Mouse (Mus musculus) lung, embryonic 16.5 days (tissue): ENCODE data around the gene Il17c. TPM values are rescaled to one million over a fixed set of nuclear protein-coding genes. Genes with fewer than 3 reads are reported as not detected.

Source experiments
- ATAC-seq: fragments of 200-750 bp; cut with Nextera tagmentation; 2 replicates; pipeline ENCODE4 v1.8.0; 2017; ENCODE audit warnings: low read depth, mild to moderate bottlenecking, moderate library complexity
- H3K27ac ChIP-seq: fragments of 300-500 bp; sonication (generic); 2 replicates; pipeline ENCODE4 v1.5.1; 2014; ENCODE audit warnings: mild to moderate bottlenecking, control low read depth, low read length
- H3K27me3 ChIP-seq: fragments of 300-500 bp; sonication (generic); 2 replicates; pipeline ENCODE4 v1.6.1; 2014; ENCODE audit warnings: low read depth, low read length, mixed read lengths; ENCODE audit not compliant: control insufficient read depth, insufficient read depth
- H3K36me3 ChIP-seq: fragments of 300-500 bp; sonication (generic); 2 replicates; pipeline ENCODE4 v1.6.1; 2014; ENCODE audit warnings: low read length; ENCODE audit not compliant: control insufficient read depth, insufficient read depth
- H3K4me1 ChIP-seq: fragments of 300-500 bp; sonication (generic); replicated peaks from 2 replicates; pipeline ENCODE4 v1.6.1; 2014; ENCODE audit warnings: low read length, mixed read lengths; ENCODE audit not compliant: control insufficient read depth, insufficient read depth
- H3K4me2 ChIP-seq: fragments of 300-500 bp; sonication (generic); 2 replicates; pipeline ENCODE4 v1.6.1; 2014; ENCODE audit warnings: low read depth, low read length, control low read depth
- H3K4me3 ChIP-seq: fragments of 300-500 bp; sonication (generic); 2 replicates; pipeline ENCODE4 v1.5.1; 2014; ENCODE audit warnings: mild to moderate bottlenecking, low read length, control low read depth
- H3K9ac ChIP-seq: fragments of 300-500 bp; sonication (generic); 2 replicates; pipeline ENCODE4 v1.6.1; 2014; ENCODE audit warnings: low read length, control low read depth
- H3K9me3 ChIP-seq: fragments of 300-500 bp; sonication (generic); 2 replicates; pipeline ENCODE4 v1.6.1; 2016; ENCODE audit warnings: low read length; ENCODE audit not compliant: control insufficient read depth
- WGBS: fragments of 180-500 bp; shearing (Covaris S2); extraction: QIAGEN DNeasy Blood & Tissue Kit; methylation state at CpG from one replicate; pipeline ENCODE4 v1.1.7; 2014; 5-methylcytosine and 5-hydroxymethylcytosine counted together
- polyA plus RNA-seq: library from polyadenylated mRNA; unstranded; fragments of >200 nt; fragmentation: Nextera tagmentation; extraction: Ambion mirVana; gene quantifications from 2 replicates; pipeline ENCODE4 v1.2.1, GENCODE M21; 2015

The Il17c gene
- polyA plus RNA-seq, 1 experiment from 2014 or later: not detected

DNA sequence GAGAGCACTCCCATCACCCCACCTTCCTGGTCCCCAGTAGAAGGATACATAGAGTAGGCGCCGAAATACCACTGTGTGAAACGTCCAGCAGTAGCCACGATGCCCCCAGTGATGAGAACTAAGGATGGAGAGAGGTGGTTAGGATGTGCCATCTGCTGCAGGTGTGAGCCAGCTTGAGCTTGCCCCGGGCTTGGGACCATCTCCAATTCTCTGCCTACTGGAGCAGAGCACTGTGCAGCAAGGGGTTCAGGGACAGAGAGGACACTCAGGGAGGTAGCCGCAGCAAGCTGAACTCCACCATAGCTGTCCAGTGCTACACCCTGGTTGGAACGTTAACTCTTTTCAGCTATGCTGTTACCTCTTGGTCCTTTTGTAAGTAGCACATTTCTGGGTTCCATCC, 5.8 kb downstream of the Il17c start:
- WGBS: 86% methylated on average over 7 of the region's 7 CpGs
- no peaks in the 10 kb centered on the region for H3K27me3 ChIP-seq
- no peak overlapping the region for H3K27ac ChIP-seq
- no peak overlapping the region for H3K4me2 ChIP-seq
- no peak overlapping the region for H3K4me3 ChIP-seq
- no peaks in the 10 kb centered on the region for H3K36me3 ChIP-seq
- ATAC-seq: no peak
- no peaks in the 10 kb centered on the region for H3K9me3 ChIP-seq
- peaks cover 13% of the 10 kb centered on the region for H3K4me1 ChIP-seq
- no peak overlapping the region for H3K9ac ChIP-seq

DNA sequence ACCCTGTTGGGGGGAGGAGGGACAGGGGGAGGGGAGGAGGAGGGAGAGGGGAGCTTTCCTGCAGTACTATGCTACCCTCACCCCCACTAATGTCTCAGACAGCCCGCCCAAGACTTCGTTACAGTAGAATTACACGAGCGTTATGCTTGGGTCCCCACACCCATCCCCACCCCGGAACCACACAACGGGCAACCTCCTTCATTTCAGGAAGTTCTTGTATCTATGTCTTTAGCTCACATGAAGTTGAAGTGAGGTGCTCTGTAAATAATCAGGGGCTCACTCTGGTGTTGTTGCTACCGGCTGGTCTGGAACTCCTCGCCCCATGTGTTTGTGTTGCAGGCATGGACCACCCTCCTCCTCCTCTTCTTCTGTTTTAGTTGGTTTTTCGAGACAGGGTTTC, 6.3 kb downstream of the Il17c start:
- Histone ChIP-seq H3K9me3 (no peaks in the 10 kb centered on the region), H3K9ac (no peak overlapping the region), H3K27ac (no peak overlapping the region), H3K27me3 (no peaks in the 10 kb centered on the region), H3K4me1 (peaks cover 17% of the 10 kb centered on the region), H3K4me3 (no peak overlapping the region), H3K36me3 (no peaks in the 10 kb centered on the region), H3K4me2 (no peak overlapping the region)
- no peak for ATAC-seq
- 87% methylated on average over 9 of the region's 9 CpGs for WGBS

DNA sequence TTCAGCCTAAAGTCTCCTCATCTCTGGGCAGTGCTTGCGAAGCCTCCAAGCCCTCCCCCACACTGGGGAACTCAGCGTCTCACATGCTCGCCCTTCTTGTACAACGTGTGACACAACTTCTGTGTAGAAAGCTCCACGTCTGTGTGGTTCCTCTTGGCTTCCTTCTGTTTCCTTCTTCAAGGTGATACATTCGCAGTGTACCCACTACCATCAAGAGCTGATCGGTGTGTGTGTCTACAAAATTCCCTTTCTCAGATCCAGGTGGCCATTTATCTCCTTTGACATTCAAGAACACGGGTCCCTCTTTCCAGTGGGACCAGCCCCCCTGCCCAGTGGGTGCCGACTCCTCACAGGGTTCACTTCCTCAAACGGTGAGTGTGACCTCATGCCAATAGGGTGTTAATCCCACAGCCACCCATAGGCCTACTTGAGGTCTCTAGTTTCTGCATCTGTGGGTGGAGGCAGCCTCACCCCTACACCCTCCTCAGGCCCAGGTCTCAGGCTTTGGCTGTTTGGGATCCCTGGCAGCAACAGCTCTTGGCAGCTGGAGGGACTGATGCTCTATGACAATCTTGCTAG, 8.3 kb downstream of the Il17c start:
- Histone ChIP-seq H3K9me3 (no peaks in the 10 kb centered on the region), H3K36me3 (no peaks in the 10 kb centered on the region), H3K4me1 (peaks cover 19% of the 10 kb centered on the region), H3K4me2 (no peak overlapping the region), H3K4me3 (no peak overlapping the region), H3K27ac (no peak overlapping the region), H3K9ac (no peak overlapping the region), H3K27me3 (no peaks in the 10 kb centered on the region)
- WGBS: 73% methylated on average over 10 of the region's 10 CpGs
- ATAC-seq: no peak

DNA sequence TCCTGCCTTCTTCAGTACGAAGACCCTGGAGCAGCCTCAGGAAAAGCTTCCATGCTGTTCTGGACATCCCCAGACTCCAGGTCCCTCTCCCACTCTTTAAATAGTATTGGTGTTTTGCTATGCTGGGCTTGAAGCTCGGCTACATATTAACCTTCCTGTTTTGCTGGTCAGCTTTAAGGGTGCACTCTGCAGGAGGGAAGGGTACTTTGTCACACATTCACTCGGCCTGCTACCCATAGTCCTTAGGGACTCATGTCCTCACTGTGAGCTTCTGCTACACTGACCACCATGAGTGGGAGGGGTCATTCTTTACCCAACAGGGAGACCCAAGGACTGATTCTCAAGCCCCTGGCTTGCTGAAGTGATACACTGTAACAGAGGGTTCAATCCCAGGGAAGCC, 8.8 kb downstream of the Il17c start:
- Histone ChIP-seq H3K27ac (no peak overlapping the region), H3K9ac (no peak overlapping the region), H3K4me2 (no peak overlapping the region), H3K4me3 (no peak overlapping the region), H3K27me3 (no peaks in the 10 kb centered on the region), H3K36me3 (peaks cover 4% of the 10 kb centered on the region), H3K4me1 (peaks cover 19% of the 10 kb centered on the region), H3K9me3 (0 out of 2 replicates have a peak, but pooled peaks cover 5% of the 10 kb centered on the region)
- 70% methylated on average over 3 of the region's 3 CpGs for WGBS
- no peak for ATAC-seq

DNA sequence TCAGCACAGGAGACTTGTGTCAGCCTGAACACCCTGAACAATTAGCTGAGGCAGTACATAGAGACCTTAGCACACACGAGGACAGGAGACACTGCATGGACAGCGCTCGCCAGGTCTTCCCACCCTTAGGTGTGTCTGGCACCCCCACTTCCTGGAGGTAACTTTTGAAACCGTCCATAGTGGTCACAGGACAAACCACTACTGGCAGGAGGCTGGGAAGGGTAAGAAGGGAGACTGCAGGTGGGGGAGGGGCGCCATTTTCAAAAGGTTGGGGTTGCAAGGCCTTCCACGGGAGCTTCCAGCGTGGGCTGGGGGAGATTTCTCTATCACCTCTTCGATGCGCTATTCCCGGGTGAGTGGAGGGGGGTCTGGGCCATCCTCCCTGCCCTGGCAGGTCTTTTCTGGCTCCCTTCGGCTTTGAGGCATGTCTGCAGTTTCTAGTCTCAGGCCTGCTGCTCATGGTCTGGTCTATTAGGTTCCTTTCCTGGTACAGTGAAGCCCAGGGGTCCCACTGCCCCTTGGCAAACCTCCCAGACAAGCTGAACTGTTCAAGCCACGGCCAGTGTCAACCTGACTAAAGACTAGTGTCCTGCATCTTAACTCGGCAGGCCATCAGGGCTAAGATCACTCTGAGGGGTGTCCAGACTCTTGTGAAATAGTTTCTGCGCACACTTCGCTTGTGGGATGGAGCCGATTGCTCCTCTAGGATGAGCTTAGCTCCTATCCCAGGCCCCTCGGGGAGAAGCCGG, 10.0 kb downstream of the Il17c start:
- peak; percentile 9; the same call in 1 of the 2 replicates for ATAC-seq

DNA sequence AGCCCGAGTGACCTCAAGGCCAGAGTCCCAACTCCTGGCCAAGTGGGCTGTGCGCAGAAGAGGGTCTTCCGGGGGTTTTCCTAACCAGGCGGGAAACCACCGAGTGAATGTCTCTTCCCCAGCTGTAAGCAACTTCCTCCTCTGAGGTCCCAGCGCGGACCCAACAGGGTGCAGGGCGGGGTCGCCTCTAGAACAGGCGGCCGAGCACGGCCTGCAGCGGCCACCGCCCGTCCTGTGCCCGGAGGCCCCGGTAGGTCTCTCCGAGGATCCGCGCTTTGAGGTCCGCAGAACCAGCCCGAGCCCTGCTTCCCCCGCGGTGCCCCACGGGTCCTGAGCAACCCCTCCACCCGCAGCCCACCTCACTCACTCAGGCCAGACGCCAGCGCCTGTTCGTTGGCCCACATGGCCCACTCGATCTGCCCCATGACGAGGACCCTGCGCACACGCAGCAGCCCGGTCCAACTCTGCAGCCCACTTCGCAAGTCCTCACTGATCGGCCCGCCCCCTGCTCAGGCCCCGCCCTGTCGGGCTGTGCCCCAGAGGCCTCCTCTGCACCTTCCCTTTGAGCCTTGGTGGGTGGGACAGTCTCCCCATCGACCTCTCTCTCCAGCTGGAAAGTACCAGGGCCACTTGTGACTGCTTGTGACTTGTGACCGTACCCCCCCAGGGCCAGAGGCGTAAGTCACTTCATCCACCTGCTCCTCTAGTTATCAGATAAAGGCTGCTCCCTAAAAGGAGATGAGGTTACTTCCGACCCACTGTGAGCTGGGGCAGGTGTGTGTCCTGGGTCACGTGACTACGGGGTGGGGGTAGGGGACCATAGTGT, 10.8 kb downstream of the Il17c start, which contains the start of gene Cyba:
TSS of gene Cyba (minus strand) at position 488 of the 826 bp plus-strand sequence.
- peak within 1 kb of the TSS; percentile 85 for H3K27ac ChIP-seq
- peak within 1 kb of the TSS; percentile 92 for H3K4me2 ChIP-seq
- peaks cover 4% of the 10 kb centered on the region for H3K36me3 ChIP-seq
- peak; percentile 94 for ATAC-seq
- peak within 1 kb of the TSS; percentile 73 for H3K4me3 ChIP-seq
- WGBS: 2% methylated on average over 40 of the region's 45 CpGs
- 0 out of 2 replicates have a peak, but pooled peaks cover 5% of the 10 kb centered on the region for H3K9me3 ChIP-seq
- peaks cover 19% of the 10 kb centered on the region for H3K4me1 ChIP-seq
- peak within 1 kb of the TSS; percentile 89 for H3K9ac ChIP-seq
- no peaks in the 10 kb centered on the region for H3K27me3 ChIP-seq

More for the DNA sequence above, 10.0 kb downstream of the Il17c start:
- Histone ChIP-seq H3K4me2 (peak overlapping the region; percentile 92), H3K4me1 (peaks cover 19% of the 10 kb centered on the region), H3K9me3 (0 out of 2 replicates have a peak, but pooled peaks cover 5% of the 10 kb centered on the region), H3K4me3 (peak overlapping the region; percentile 73), H3K27me3 (no peaks in the 10 kb centered on the region), H3K27ac (peak overlapping the region; percentile 85), H3K36me3 (peaks cover 4% of the 10 kb centered on the region), H3K9ac (peak overlapping the region; percentile 89)
- WGBS: 26% methylated on average over 18 of the region's 18 CpGs

DNA sequence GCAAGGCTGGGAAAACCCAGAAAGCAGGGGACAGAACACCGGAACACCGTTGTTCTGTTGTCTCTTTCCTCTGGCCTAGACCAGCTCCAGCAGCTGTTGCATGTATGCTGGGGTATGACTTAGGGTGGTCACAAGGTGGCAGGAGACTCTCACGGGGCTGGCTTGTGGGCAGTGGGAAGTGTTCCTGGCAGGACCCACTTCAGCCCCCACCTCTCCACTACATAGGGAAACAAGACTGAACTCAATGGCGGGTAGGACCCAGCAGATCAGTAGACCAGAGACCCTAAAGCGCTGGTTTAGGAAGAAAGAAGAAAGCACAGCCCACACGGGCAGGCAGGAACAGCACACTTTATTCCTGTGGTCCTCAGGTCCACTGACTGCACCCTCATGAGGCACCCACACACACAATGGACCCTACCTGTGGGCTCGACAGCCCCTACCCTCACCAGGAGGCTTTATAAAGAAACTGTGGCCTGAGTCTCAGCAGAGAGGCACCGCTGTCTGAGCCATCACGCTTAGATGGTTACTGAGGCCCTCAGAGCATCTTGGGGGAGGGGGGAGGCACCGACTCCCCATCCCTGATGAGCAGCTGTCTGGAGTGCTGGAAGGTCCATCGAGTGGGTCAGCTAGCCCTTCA, 11.6 kb downstream of the Il17c start:
- Histone ChIP-seq H3K4me2 (peak overlapping the region; percentile 92), H3K9me3 (0 out of 2 replicates have a peak, but pooled peaks cover 5% of the 10 kb centered on the region), H3K36me3 (peaks cover 4% of the 10 kb centered on the region), H3K27me3 (no peaks in the 10 kb centered on the region), H3K4me1 (peaks cover 19% of the 10 kb centered on the region), H3K27ac (peak overlapping the region; percentile 28; the same call in 1 of the 2 replicates), H3K4me3 (peak overlapping the region; percentile 73), H3K9ac (peak overlapping the region; percentile 89)
- WGBS: 53% methylated on average over 11 of the region's 11 CpGs
- peak; percentile 31 for ATAC-seq

DNA sequence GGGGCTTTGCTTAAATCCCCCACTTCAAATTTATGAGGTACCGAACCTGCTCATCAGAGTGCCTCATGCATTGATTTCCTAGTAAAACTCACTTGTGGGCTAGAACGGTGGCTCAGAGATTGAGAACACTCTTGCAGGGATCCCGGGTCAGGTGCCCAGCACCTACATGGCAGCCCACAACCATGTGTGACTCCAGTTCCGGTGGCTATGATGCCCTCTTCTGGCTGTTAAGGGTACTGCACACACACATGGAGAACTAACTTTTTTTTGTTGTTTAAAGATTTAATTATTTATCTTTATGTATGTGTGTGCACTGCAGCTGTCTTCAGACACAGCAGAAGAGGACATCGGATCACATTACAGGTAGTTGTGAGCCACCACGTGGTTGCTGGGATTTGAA, 13.6 kb downstream of the Il17c start:
- Histone ChIP-seq H3K4me1 (peaks cover 19% of the 10 kb centered on the region), H3K4me3 (no peak overlapping the region), H3K27me3 (no peaks in the 10 kb centered on the region), H3K27ac (no peak overlapping the region), H3K9me3 (0 out of 2 replicates have a peak, but pooled peaks cover 5% of the 10 kb centered on the region), H3K36me3 (peaks cover 4% of the 10 kb centered on the region), H3K4me2 (no peak overlapping the region), H3K9ac (no peak overlapping the region)
- no peak for ATAC-seq
- WGBS: 90% methylated on average over 6 of the region's 6 CpGs
